Mouse (Mus musculus) stomach, postnatal 0 days (tissue): ENCODE data around the gene Hnrnph1.

ENCODE experiments used
- CTCF ChIP-seq: IDR thresholded peaks from 2 replicates; pipeline ENCODE4 v1.5.1; 2016; ENCODE audit warnings: antibody characterized with exemption, low read depth, mild to moderate bottlenecking, moderate library complexity
- EP300 ChIP-seq: optimal IDR thresholded peaks from 2 replicates; pipeline ENCODE3; 2016; ENCODE audit warnings: antibody characterized with exemption

DNA sequence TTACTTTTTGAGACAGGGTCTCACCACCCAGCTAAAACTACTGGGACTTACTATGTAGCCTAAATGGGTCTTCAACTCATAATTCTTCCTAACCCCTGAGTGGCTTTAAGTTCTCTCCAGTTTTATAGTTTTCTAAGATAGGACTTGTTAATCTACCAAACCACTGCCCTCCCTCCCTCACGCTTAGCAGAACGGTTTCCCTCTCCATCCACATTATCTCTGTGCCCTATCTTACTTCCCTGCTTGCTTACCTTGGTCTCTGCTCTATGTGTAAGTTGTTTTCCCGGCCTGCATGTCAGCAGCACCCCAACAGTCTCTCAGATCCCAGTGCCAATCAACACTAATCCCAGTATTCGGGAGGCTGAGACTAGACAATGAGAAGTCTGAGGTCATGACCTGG lies 39.9 kb upstream of the Hnrnph1 start:
- TF ChIP-seq CTCF (no peak), EP300 (no peak)
